Mouse (Mus musculus): ENCODE measurements around the gene Ipo13. TPM values are rescaled to one million over a fixed set of nuclear protein-coding genes. Genes with fewer than 3 reads are reported as not detected.

Gene Ipo13
- total and polyA plus RNA-seq, 3 experiments: 60.8 to 104 (median 68.4) TPM

GRCm38 (mm10) chr4:117885994-117886393 is 28.8 kb downstream of the Ipo13 start:
- WGBS: 75% methylated on average over 9 of the region's 9 CpGs
- no peak for DNase-seq
- no peaks in the 10 kb centered on the region for H3K27me3 ChIP-seq (ENCODE audit: control insufficient read depth, insufficient read depth, low read length)
- H3K4me3 ChIP-seq: no peak overlapping the region
- H3K9ac ChIP-seq (ENCODE audit: low read depth, low read length): no peak overlapping the region
- intact Hi-C loops (cut with DNase I): no loop called here
- TF ChIP-seq POLR2A (IDR thresholded peaks at IDR 0.05; ENCODE audit: insufficient read depth, low read depth, low read length): no peak
- TF ChIP-seq CTCF (IDR thresholded peaks at IDR 0.05): no peak
- TF ChIP-seq EP300 (IDR thresholded peaks at IDR 0.05; ENCODE audit: insufficient read depth, low read depth, low read length): no peak
- H3K79me2 ChIP-seq (replicated peaks; ENCODE audit: control insufficient read depth, insufficient read depth, low read length): no peaks in the 10 kb centered on the region
- peaks cover 6% of the 10 kb centered on the region for H3K4me1 ChIP-seq (ENCODE audit: control insufficient read depth, insufficient read depth, low read length)
- H3K27ac ChIP-seq: no peak overlapping the region; the same call in 1 of the 2 replicates
- no peaks in the 10 kb centered on the region for H3K36me3 ChIP-seq (ENCODE audit: control insufficient read depth, insufficient read depth, low read length)

GRCm38 (mm10) chr4:117885093-117885492 is 29.7 kb downstream of the Ipo13 start:
- H3K4me1 ChIP-seq (ENCODE audit: control insufficient read depth, insufficient read depth, low read length): peaks cover 6% of the 10 kb centered on the region
- H3K9ac ChIP-seq (ENCODE audit: low read depth, low read length): no peak overlapping the region
- H3K4me3 ChIP-seq: no peak overlapping the region
- no peaks in the 10 kb centered on the region for H3K79me2 ChIP-seq (replicated peaks; ENCODE audit: control insufficient read depth, insufficient read depth, low read length)
- intact Hi-C loops (cut with DNase I): no loop called here
- TF ChIP-seq CTCF (IDR thresholded peaks at IDR 0.05) (no peak), POLR2A (IDR thresholded peaks at IDR 0.05; ENCODE audit: insufficient read depth, low read depth, low read length) (no peak), EP300 (IDR thresholded peaks at IDR 0.05; ENCODE audit: insufficient read depth, low read depth, low read length) (no peak)
- H3K27ac ChIP-seq: no peak overlapping the region
- 93% methylated on average over 10 of the region's 10 CpGs for WGBS
- no peaks in the 10 kb centered on the region for H3K36me3 ChIP-seq (ENCODE audit: control insufficient read depth, insufficient read depth, low read length)
- no peaks in the 10 kb centered on the region for H3K27me3 ChIP-seq (ENCODE audit: control insufficient read depth, insufficient read depth, low read length)
- DNase-seq: no peak

- no peak overlapping the region for H3K27ac ChIP-seq
- no peaks in the 10 kb centered on the region for H3K36me3 ChIP-seq (ENCODE audit: control insufficient read depth, insufficient read depth, low read length)
- no peak for DNase-seq
- intact Hi-C loops (cut with DNase I): no loop called here
- no peaks in the 10 kb centered on the region for H3K27me3 ChIP-seq (ENCODE audit: control insufficient read depth, insufficient read depth, low read length)
- no peak overlapping the region for H3K4me3 ChIP-seq
- H3K79me2 ChIP-seq (replicated peaks; ENCODE audit: control insufficient read depth, insufficient read depth, low read length): no peaks in the 10 kb centered on the region
- H3K4me1 ChIP-seq (ENCODE audit: control insufficient read depth, insufficient read depth, low read length): peaks cover 6% of the 10 kb centered on the region
- H3K9ac ChIP-seq (ENCODE audit: low read depth, low read length): no peak overlapping the region
- 92% methylated on average over 1 of the region's 1 CpGs for WGBS
- TF ChIP-seq POLR2A (IDR thresholded peaks at IDR 0.05; ENCODE audit: insufficient read depth, low read depth, low read length) (no peak), CTCF (IDR thresholded peaks at IDR 0.05) (no peak), EP300 (IDR thresholded peaks at IDR 0.05; ENCODE audit: insufficient read depth, low read depth, low read length) (no peak)
Measured at GRCm38 (mm10) chr4:117884146-117884545, 30.7 kb downstream of the Ipo13 start.

- Histone ChIP-seq H3K27me3 (ENCODE audit: control insufficient read depth, insufficient read depth, low read length) (no peaks in the 10 kb centered on the region), H3K4me3 (peak within 1 kb of the TSS; percentile 60), H3K9ac (ENCODE audit: low read depth, low read length) (peak within 1 kb of the TSS; percentile 89), H3K27ac (peak within 1 kb of the TSS; percentile 40; the same call in 1 of the 2 replicates), H3K4me1 (ENCODE audit: control insufficient read depth, insufficient read depth, low read length) (peaks cover 6% of the 10 kb centered on the region), H3K36me3 (ENCODE audit: control insufficient read depth, insufficient read depth, low read length) (no peaks in the 10 kb centered on the region), H3K79me2 (replicated peaks; ENCODE audit: control insufficient read depth, insufficient read depth, low read length) (no peaks in the 10 kb centered on the region)
- TF ChIP-seq POLR2A (IDR thresholded peaks at IDR 0.05; ENCODE audit: insufficient read depth, low read depth, low read length): 0 out of 2 replicates have a peak, but pooled peaks have one; percentile 22
- no peak for TF ChIP-seq EP300 (IDR thresholded peaks at IDR 0.05; ENCODE audit: insufficient read depth, low read depth, low read length)
- peak; percentile 55 for TF ChIP-seq CTCF (IDR thresholded peaks at IDR 0.05)
- DNase-seq: peak; percentile 71 to 75
- 3% methylated on average over 90 of the region's 103 CpGs for WGBS
- intact Hi-C loops (cut with DNase I): no loop called here
Measured at GRCm38 (mm10) chr4:117882701-117883691, 31.8 kb downstream of the Ipo13 start, which contains the start of gene B4galt2. Gene B4galt2 (minus strand): TSS chr4:117883487.

GRCm38 (mm10) chr4:117878703-117879102 is 36.1 kb downstream of the Ipo13 start:
- Histone ChIP-seq H3K4me1 (ENCODE audit: control insufficient read depth, insufficient read depth, low read length) (peaks cover 2% of the 10 kb centered on the region), H3K9ac (ENCODE audit: low read depth, low read length) (no peak overlapping the region), H3K4me3 (no peak overlapping the region), H3K27me3 (ENCODE audit: control insufficient read depth, insufficient read depth, low read length) (no peaks in the 10 kb centered on the region), H3K36me3 (ENCODE audit: control insufficient read depth, insufficient read depth, low read length) (no peaks in the 10 kb centered on the region), H3K79me2 (replicated peaks; ENCODE audit: control insufficient read depth, insufficient read depth, low read length) (no peaks in the 10 kb centered on the region), H3K27ac (no peak overlapping the region)
- DNase-seq: no peak
- TF ChIP-seq CTCF (IDR thresholded peaks at IDR 0.05) (no peak), POLR2A (IDR thresholded peaks at IDR 0.05; ENCODE audit: insufficient read depth, low read depth, low read length) (no peak), EP300 (IDR thresholded peaks at IDR 0.05; ENCODE audit: insufficient read depth, low read depth, low read length) (no peak)
- WGBS: 47% methylated on average over 5 of the region's 5 CpGs
- intact Hi-C loops (cut with DNase I): no loop called here

GRCm38 (mm10) chr4:117878301-117878700 is 36.5 kb downstream of the Ipo13 start:
- no peak overlapping the region for H3K27ac ChIP-seq
- no peak overlapping the region for H3K9ac ChIP-seq (ENCODE audit: low read depth, low read length)
- intact Hi-C loops (cut with DNase I): no loop called here
- no peaks in the 10 kb centered on the region for H3K27me3 ChIP-seq (ENCODE audit: control insufficient read depth, insufficient read depth, low read length)
- 72% methylated on average over 10 of the region's 10 CpGs for WGBS
- no peak overlapping the region for H3K4me3 ChIP-seq
- no peak for DNase-seq
- H3K4me1 ChIP-seq (ENCODE audit: control insufficient read depth, insufficient read depth, low read length): no peaks in the 10 kb centered on the region
- TF ChIP-seq EP300 (IDR thresholded peaks at IDR 0.05; ENCODE audit: insufficient read depth, low read depth, low read length) (no peak), CTCF (IDR thresholded peaks at IDR 0.05) (no peak), POLR2A (IDR thresholded peaks at IDR 0.05; ENCODE audit: insufficient read depth, low read depth, low read length) (no peak)
- H3K79me2 ChIP-seq (replicated peaks; ENCODE audit: control insufficient read depth, insufficient read depth, low read length): no peaks in the 10 kb centered on the region
- H3K36me3 ChIP-seq (ENCODE audit: control insufficient read depth, insufficient read depth, low read length): no peaks in the 10 kb centered on the region

Data from heart, adult 2 months (tissue).